ENCODE assay signal across 9 mouse cellular contexts in genomic region chr1:40171878-40172277, GRCm38 (mm10). TPM values are rescaled to one million over a fixed set of nuclear protein-coding genes. Genes with fewer than 3 reads are reported as not detected.
DNase-seq lines count a peak whose midpoint lies in the region; ATAC-seq and TF ChIP-seq lines count a peak whose summit lies in the region.
"Had no signal": no experiment of that assay in that cellular context is flagged by ENCODE, and none has a peak within 500 bp of the region (broad histone marks: within the 10 kb centered on the region; RNA-seq: fewer than 3 reads in every experiment).

No protein-coding gene starts in this region.

- no peak overlapping the region for H3K4me2 ChIP-seq in hindbrain, postnatal 0 days (ENCODE audit: low read depth, low read length)
- H3K4me2 ChIP-seq in hindbrain, embryonic 16.5 days (ENCODE audit: low read length): no peak overlapping the region
- H3K4me2 ChIP-seq in heart, embryonic 12.5 days: no peak overlapping the region
- no peak overlapping the region for H3K4me2 ChIP-seq in intestine, postnatal 0 days (replicated peaks; ENCODE audit: low read depth)

- TF ChIP-seq CTCF in hindbrain, postnatal 0 days (IDR thresholded peaks at IDR 0.05; ENCODE audit: low read depth): no peak
- no peak for TF ChIP-seq CTCF in intestine, postnatal 0 days (IDR thresholded peaks at IDR 0.05; ENCODE audit: low read depth)

- no peaks in the 10 kb centered on the region for H3K36me3 ChIP-seq in hindbrain, postnatal 0 days (ENCODE audit: insufficient read depth, low read length)
- H3K36me3 ChIP-seq in hindbrain, embryonic 16.5 days (ENCODE audit: control insufficient read depth, insufficient read depth, low read length): no peaks in the 10 kb centered on the region
- no peaks in the 10 kb centered on the region for H3K36me3 ChIP-seq in heart, embryonic 12.5 days
- no peaks in the 10 kb centered on the region for H3K36me3 ChIP-seq in intestine, postnatal 0 days (ENCODE audit: control insufficient read depth, insufficient read depth)
- H3K36me3 ChIP-seq: G1E had no signal

- DNase-seq in hindbrain, postnatal 0 days (ENCODE audit: low spot score): peak; percentile 36
- peak; percentile 18 for DNase-seq in adrenal gland, postnatal 10 days
- peak; percentile 5 to 17 for DNase-seq in layer of hippocampus, postnatal 14 days (ENCODE audit: low spot score in 2 of 2)
- DNase-seq in right cerebral cortex, postnatal 25 days: peak; percentile 48
- DNase-seq in neural tube, embryonic 10.5 days (ENCODE audit: extremely low spot score, low spot score): no peak

- H3K9ac ChIP-seq in hindbrain, postnatal 0 days (replicated peaks; ENCODE audit: low read length): no peak overlapping the region
- no peak overlapping the region for H3K9ac ChIP-seq in hindbrain, embryonic 16.5 days (ENCODE audit: low read depth, low read length)
- no peak overlapping the region for H3K9ac ChIP-seq in heart, embryonic 12.5 days
- H3K9ac ChIP-seq in intestine, postnatal 0 days (ENCODE audit: low read depth, low read length): no peak overlapping the region

- no peak overlapping the region for H3K4me3 ChIP-seq in hindbrain, postnatal 0 days (ENCODE audit: low read length)
- no peak overlapping the region for H3K4me3 ChIP-seq in hindbrain, embryonic 16.5 days (ENCODE audit: low read length)
- no peak overlapping the region for H3K4me3 ChIP-seq in heart, embryonic 12.5 days
- H3K4me3 ChIP-seq in intestine, postnatal 0 days (ENCODE audit: low read depth, low read length): no peak overlapping the region

- no peak overlapping the region for H3K27ac ChIP-seq in hindbrain, postnatal 0 days
- H3K27ac ChIP-seq in hindbrain, embryonic 16.5 days (ENCODE audit: low read depth, low read length): no peak overlapping the region
- 0 out of 2 replicates have a peak overlapping the region, but pooled peaks have one; percentile 62 for H3K27ac ChIP-seq in heart, embryonic 12.5 days (ENCODE audit: poor library complexity, severe bottlenecking)
- no peak overlapping the region for H3K27ac ChIP-seq in intestine, postnatal 0 days (ENCODE audit: low read depth, low read length)

- no peaks in the 10 kb centered on the region for H3K27me3 ChIP-seq in hindbrain, postnatal 0 days (ENCODE audit: insufficient read depth, low read length)
- H3K27me3 ChIP-seq in hindbrain, embryonic 16.5 days (replicated peaks; ENCODE audit: control insufficient read depth, insufficient read depth, low read length): no peaks in the 10 kb centered on the region
- no peaks in the 10 kb centered on the region for H3K27me3 ChIP-seq in heart, embryonic 12.5 days (replicated peaks)
- no peaks in the 10 kb centered on the region for H3K27me3 ChIP-seq in intestine, postnatal 0 days (replicated peaks; ENCODE audit: control insufficient read depth, insufficient read depth, low read length)

- H3K9me3 ChIP-seq in hindbrain, postnatal 0 days (ENCODE audit: low read length): no peaks in the 10 kb centered on the region
- H3K9me3 ChIP-seq in hindbrain, embryonic 16.5 days (ENCODE audit: control insufficient read depth, low read length): no peaks in the 10 kb centered on the region
- H3K9me3 ChIP-seq in heart, embryonic 12.5 days (replicated peaks): no peaks in the 10 kb centered on the region
- H3K9me3 ChIP-seq in intestine, postnatal 0 days (ENCODE audit: control insufficient read depth): no peaks in the 10 kb centered on the region
- H3K9me3 ChIP-seq: G1E had no signal

- 47% methylated on average over 5 of the region's 5 CpGs for WGBS in hindbrain, postnatal 0 days
- 64% methylated on average over 5 of the region's 5 CpGs for WGBS in hindbrain, embryonic 16.5 days
- 43% methylated on average over 5 of the region's 5 CpGs for WGBS in heart, embryonic 12.5 days
- WGBS in intestine, postnatal 0 days: 47% methylated on average over 5 of the region's 5 CpGs

- ATAC-seq in hindbrain, postnatal 0 days: no peak
- no peak; the same call in 1 of the 2 replicates for ATAC-seq in hindbrain, embryonic 16.5 days
- ATAC-seq in heart, embryonic 12.5 days (ENCODE audit: insufficient number of reproducible peaks, low FRiP score): peak; percentile 78
- no peak for ATAC-seq in intestine, postnatal 0 days

- no peaks in the 10 kb centered on the region for H3K4me1 ChIP-seq in hindbrain, postnatal 0 days (ENCODE audit: insufficient read depth, low read length)
- H3K4me1 ChIP-seq in hindbrain, embryonic 16.5 days (ENCODE audit: control insufficient read depth, insufficient read depth, low read depth, low read length): no peaks in the 10 kb centered on the region
- H3K4me1 ChIP-seq in heart, embryonic 12.5 days (replicated peaks): peaks cover 15% of the 10 kb centered on the region
- H3K4me1 ChIP-seq in intestine, postnatal 0 days (replicated peaks; ENCODE audit: control insufficient read depth, insufficient read depth, low read length): no peaks in the 10 kb centered on the region

RNA-seq across cellular contexts. Expression of gene Il1r1, which starts 53.0 kb away (rescaled TPM):
- 0.47 and 0.78 TPM in 2 replicates for total RNA-seq in hindbrain, postnatal 0 days (2014; rRNA removed)
- 0.63 and 0.74 TPM in 2 replicates for polyA plus RNA-seq in hindbrain, postnatal 0 days (2015; fragmentation: Nextera tagmentation; extraction: Ambion mirVana)
- 0.70 and 0.75 TPM in 2 replicates for polyA plus RNA-seq in hindbrain, embryonic 16.5 days (2015; fragmentation: Nextera tagmentation; extraction: Ambion mirVana)
- total RNA-seq in adrenal gland, postnatal 10 days (2021): 1 to 10 TPM; 8.4 to 9.0 TPM
- 7.9 and 8.7 TPM in 2 replicates for polyA plus RNA-seq in heart, embryonic 12.5 days (2016; fragmentation: Nextera tagmentation; extraction: Ambion mirVana)
- 1 to 10 TPM; 5.3 to 5.8 TPM for total RNA-seq in layer of hippocampus, postnatal 14 days (2021)
- 5.4 and 5.9 TPM in 2 replicates for polyA plus RNA-seq in intestine, postnatal 0 days (2015; fragmentation: Nextera tagmentation; extraction: Ambion mirVana)
- polyA plus RNA-seq: G1E had no signal
